Mouse (Mus musculus): ENCODE data around the gene Frmd4b.

DNA sequence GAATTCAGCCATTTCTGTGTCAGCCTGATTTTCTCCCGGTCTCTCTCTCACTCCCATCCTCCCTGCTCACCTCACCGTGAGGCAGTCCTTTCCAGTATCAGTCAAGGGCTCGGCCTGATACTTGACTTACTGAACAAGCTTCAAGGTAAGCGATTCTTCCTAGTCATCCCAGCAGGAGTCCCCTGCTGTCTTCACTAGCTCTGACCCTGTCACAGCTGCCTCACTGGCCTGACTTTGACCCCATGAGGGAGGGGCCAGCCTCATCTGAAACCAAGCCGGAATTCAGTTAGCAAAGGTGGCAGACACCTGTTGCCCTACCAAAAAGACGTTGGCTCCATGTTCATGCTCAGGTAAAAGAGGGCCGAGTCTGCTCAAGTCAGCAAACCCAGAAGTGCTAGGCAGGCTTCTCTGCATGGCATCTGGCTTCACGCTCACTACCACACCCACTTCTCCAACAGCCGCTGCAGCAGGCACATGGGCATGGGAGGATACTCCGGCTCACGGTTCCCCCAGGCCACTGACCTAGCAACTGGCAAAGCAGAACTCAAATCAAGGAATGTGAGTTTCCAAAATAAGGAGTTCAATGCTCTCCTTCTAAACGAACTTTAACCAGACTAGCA, 99.6 kb downstream of the Frmd4b start:
- TF ChIP-seq CTCF (IDR thresholded peaks at IDR 0.05) (no peak), EP300 (IDR thresholded peaks at IDR 0.05) (no peak)

Data from lung, postnatal 0 days (tissue).